Mouse (Mus musculus) liver, embryonic 12.5 days (tissue): ENCODE results near the gene Unc13b. TPM values are rescaled to one million over a fixed set of nuclear protein-coding genes. Genes with fewer than 3 reads are reported as not detected.

Experiments used
- ATAC-seq: fragments of 200-750 bp; cut with Nextera tagmentation; 2 replicates; pipeline ENCODE4 v1.8.0; 2017; ENCODE audit warnings: moderate number of reproducible peaks, mild to moderate bottlenecking, moderate library complexity
- H3K27ac ChIP-seq: fragments of 300-500 bp; sonication (generic); 2 replicates; pipeline ENCODE4 v1.5.1; 2016; ENCODE audit warnings: mild to moderate bottlenecking
- H3K27me3 ChIP-seq: fragments of 300-500 bp; sonication (generic); replicated peaks from 2 replicates; pipeline ENCODE4 v1.6.1; 2016; ENCODE audit warnings: mild to moderate bottlenecking, moderate library complexity
- H3K36me3 ChIP-seq: fragments of 300-500 bp; sonication (generic); 2 replicates; pipeline ENCODE4 v1.6.1; 2016; ENCODE audit warnings: mild to moderate bottlenecking, moderate library complexity
- H3K4me1 ChIP-seq: fragments of 300-500 bp; sonication (generic); 2 replicates; pipeline ENCODE4 v1.6.1; 2016
- H3K4me2 ChIP-seq: fragments of 300-500 bp; sonication (generic); 2 replicates; pipeline ENCODE4 v1.6.1; 2016; ENCODE audit warnings: mild to moderate bottlenecking, moderate library complexity
- H3K4me3 ChIP-seq: fragments of 300-500 bp; sonication (generic); 2 replicates; pipeline ENCODE4 v1.5.1; 2016; ENCODE audit warnings: mild to moderate bottlenecking, moderate library complexity
- H3K9ac ChIP-seq: fragments of 300-500 bp; sonication (generic); 2 replicates; pipeline ENCODE4 v1.6.1; 2016; ENCODE audit warnings: mild to moderate bottlenecking, moderate library complexity
- H3K9me3 ChIP-seq: fragments of 300-500 bp; sonication (generic); replicated peaks from 2 replicates; pipeline ENCODE4 v1.6.1; 2016; ENCODE audit warnings: mild to moderate bottlenecking, moderate library complexity
- WGBS: fragments of 180-500 bp; shearing (Covaris S2); methylation state at CpG from one replicate; pipeline ENCODE4 v1.1.7; 2016; ENCODE audit not compliant: insufficient replicate concordance; 5-methylcytosine and 5-hydroxymethylcytosine counted together
- polyA plus RNA-seq: library from polyadenylated mRNA; unstranded; fragments of >200 nt; fragmentation: Nextera tagmentation; extraction: Ambion mirVana; gene quantifications from 2 replicates; pipeline ENCODE4 v1.2.1, GENCODE M21; 2016

Gene Unc13b
- polyA plus RNA-seq, 1 experiment from 2014 or later: 0.91 TPM

- ATAC-seq: no peak
- Histone ChIP-seq H3K9ac (no peak overlapping the region), H3K4me2 (no peak overlapping the region), H3K27me3 (no peaks in the 10 kb centered on the region), H3K4me3 (no peak overlapping the region), H3K36me3 (no peaks in the 10 kb centered on the region), H3K27ac (no peak overlapping the region), H3K9me3 (no peaks in the 10 kb centered on the region), H3K4me1 (no peaks in the 10 kb centered on the region)
- 34% methylated on average over 6 of the region's 6 CpGs for WGBS
Observed at GRCm38 (mm10) chr4:43294001-43294400, 235.2 kb downstream of the Unc13b start.

GRCm38 (mm10) chr4:43309696-43310338 lies 251.1 kb downstream of the Unc13b start:
- no peaks in the 10 kb centered on the region for H3K36me3 ChIP-seq
- H3K9ac ChIP-seq: no peak overlapping the region
- ATAC-seq: no peak
- no peaks in the 10 kb centered on the region for H3K9me3 ChIP-seq
- H3K27me3 ChIP-seq: no peaks in the 10 kb centered on the region
- no peak overlapping the region for H3K4me2 ChIP-seq
- no peak overlapping the region for H3K4me3 ChIP-seq
- no peaks in the 10 kb centered on the region for H3K4me1 ChIP-seq
- no peak overlapping the region for H3K27ac ChIP-seq
- WGBS: 61% methylated on average over 11 of the region's 11 CpGs

Other genes starting within 250 kb of the Unc13b start
- gene Fam205a1, start 205.1 kb upstream of the Unc13b start, polyA plus RNA-seq: 0.15 and 0.18 TPM in 2 replicates
- gene Gm12394, start 202.2 kb upstream of the Unc13b start, polyA plus RNA-seq: 0.05 and 0.07 TPM in 2 replicates
- 0.24 and 0.33 TPM in 2 replicates for gene Fam205c, start 184.7 kb upstream of the Unc13b start, polyA plus RNA-seq
- gene Phf24, start 142.3 kb upstream of the Unc13b start, polyA plus RNA-seq: 0.18 and 0.26 TPM in 2 replicates
- gene Dnajb5, start 109.1 kb upstream of the Unc13b start, polyA plus RNA-seq: 0.94 and 1.2 TPM in 2 replicates
- 0.20 and 0.47 TPM in 2 replicates for gene 1700022I11Rik, start 89.3 kb upstream of the Unc13b start, polyA plus RNA-seq
- 354 and 366 TPM in 2 replicates for gene Vcp, start 58.4 kb upstream of the Unc13b start, polyA plus RNA-seq
- 12.3 and 13.6 TPM in 2 replicates for gene Fancg, start 48.4 kb upstream of the Unc13b start, polyA plus RNA-seq
- gene Pigo, start 33.1 kb upstream of the Unc13b start, polyA plus RNA-seq: 16.8 and 19.4 TPM in 2 replicates
- 280 and 292 TPM in 2 replicates for gene Stoml2, start 27.2 kb upstream of the Unc13b start, polyA plus RNA-seq
- gene Fam214b, start 12.7 kb upstream of the Unc13b start, polyA plus RNA-seq: 28.9 and 32.2 TPM in 2 replicates
- gene Atp8b5, start 208.2 kb downstream of the Unc13b start, polyA plus RNA-seq: 0.07 and 0.27 TPM in 2 replicates